Mouse (Mus musculus) embryo, embryonic 11 days (tissue): Measurements from ENCODE around the gene Knl1.
A peak's percentile ranks its signal among the peaks of the same experiment; 100 is the strongest.

Experiments
- DNase-seq: peaks from one replicate; pipeline ENCODE4 v3.0.0-alpha.2; 2015

Gene Knl1

DNA sequence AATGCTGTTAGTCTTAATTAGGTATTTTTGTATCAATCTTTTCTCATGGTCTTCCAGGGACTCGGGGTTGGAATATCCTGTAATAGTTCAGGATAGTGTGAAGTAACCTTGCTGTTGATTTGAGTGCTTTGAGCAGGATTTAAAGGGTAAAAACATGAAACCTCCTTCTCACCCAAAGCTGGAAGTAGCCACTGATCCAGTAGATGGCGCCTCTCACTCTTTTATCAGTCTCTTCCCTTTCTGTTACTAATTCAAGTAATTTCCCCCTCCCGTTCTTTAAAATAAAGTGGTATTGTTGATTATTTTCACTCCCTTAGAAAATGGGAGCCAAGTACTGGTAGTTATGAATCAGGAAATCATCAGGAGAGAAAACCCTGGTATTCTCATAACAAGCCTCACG is 6.0 kb upstream of the Knl1 start:
- peak; percentile 60 for DNase-seq

DNA sequence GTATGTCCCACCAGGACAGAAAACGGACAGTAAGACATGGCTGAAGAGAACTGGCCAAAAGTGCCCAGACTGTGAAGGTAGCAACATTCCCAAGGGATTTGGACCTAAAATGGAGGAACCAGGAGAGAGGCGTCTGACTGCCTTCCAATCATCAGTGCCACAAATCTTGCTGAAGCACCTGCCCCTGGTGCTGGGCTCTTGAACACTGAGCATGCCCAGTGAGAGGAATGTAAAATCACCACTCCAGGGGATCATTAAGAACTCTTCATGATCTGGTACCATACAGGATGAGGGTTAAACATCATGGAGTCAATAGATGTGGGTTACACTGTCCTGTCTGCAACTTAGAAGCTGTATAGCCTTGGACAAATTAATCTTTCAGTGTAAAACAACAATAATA is 1.8 kb upstream of the Knl1 start:
- DNase-seq, result no peak

DNA sequence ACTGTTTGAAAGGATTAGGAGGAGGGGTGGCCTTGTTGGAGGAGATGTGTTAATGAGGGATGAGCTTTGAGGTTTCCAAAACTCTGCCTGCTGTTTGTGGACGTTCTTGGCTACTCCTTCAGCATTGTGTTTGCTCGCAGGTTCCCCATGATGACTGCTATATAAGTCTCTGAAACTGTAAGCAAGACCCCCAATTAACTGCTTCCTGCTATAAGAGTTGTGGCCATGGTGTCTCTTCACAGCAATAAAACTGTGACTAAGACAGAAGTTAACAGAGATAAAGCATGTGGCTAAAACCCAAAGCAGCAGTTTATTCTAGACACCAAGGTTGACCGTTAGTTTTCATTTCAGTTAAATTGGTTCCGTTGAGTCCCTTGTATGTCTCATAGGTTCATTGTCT is 930 bp downstream of the Knl1 start:
- DNase-seq, result peak; percentile 22

DNA sequence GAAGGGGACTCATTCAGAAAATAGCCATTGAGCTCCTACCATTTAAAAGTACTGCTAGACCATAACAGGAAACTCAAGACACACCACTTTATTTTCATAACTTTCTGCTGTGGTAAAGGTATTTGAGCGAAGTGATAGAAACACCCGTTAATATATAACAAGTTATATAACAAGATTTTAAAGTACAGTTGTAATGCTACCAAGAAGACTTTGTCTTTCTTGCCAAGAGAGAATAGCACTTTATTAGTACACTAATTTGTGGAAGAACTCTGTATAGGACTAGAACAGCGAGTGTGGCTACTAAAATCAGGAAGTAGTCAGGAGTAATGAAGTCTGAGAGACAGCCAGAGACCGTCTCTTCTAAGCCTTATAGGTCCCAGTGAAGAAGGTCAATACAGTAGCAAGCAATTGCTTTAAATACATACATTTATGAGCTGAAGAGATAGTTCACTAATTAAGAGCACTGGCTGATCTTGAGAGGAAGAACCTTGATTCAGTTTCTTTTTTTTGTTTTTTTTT is 3.3 kb downstream of the Knl1 start:
- no peak for DNase-seq

DNA sequence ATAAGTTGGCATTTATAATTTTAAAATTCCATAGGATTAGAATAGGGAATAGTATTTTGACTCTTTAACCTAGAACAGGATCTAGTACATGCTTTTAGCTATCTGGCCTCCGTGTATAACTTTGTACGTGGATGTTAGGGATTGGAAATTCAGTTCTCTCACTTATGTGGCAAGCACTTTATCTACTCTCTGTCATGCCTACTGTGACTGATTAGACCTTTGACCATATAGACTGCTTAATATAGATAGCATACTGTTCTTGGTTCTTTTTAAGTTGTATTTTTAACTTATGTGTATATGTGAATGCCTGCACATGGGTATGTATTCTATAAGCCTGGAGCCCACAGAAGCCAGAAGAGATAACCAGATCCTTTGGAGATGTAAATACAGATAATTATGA is 13.2 kb downstream of the Knl1 start:
- no peak for DNase-seq

DNA sequence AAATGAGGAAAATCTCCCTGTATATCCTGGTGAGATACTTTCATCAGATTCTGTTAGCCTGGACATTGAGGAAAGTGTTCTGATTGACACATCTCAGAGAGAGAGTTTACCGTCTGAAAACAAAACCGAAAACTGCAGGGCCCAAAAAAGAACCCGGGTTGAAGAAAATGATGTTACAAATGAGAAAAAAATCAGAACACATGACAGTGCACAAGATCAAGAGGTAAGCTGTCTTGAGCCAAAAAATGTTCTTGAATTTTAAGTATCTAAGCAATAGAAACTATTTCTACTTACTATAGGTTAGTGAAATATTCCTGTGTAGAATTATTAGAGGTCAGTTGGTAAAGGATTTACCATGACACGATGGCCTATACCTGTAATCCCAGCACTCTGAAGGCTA is 25.5 kb downstream of the Knl1 start:
- DNase-seq, result no peak

DNA sequence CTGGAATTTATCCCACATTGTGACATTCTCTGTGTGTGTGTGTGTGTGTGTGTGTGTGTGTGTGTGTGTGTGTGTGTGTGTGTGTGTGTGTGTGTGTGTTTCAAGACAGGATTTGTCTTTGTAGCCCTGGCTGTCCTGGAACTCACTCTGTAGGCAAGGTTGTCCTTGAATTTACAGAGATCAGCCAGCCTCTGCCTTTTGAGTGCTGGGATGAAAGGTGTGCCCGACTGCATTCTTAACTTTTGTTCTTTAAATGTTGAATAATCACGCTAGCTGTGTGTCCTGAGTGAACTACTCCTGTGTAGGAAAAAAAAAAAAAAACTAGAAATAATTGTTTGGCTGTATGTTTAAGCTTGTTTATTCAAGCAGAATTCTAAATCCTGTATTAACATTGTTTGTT is 39.2 kb downstream of the Knl1 start:
- no peak for DNase-seq

DNA sequence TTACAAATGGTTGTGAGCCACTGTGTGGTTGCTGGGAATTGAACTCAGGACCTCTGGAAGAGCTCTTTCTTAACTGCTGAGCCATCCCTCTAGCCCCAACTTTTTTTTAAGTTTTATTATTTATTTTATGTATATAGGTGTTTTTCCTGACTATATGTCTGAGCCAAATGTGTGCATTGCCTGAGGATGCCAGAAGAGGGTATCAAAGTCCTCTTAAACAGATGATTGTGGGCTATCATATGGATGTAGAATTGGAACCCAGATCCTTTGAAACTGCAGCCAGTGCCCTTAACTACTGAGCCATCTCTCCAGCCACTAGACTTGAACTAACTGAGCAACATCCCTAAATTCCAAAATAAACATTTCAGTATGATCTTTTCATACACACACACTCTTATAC is 54.6 kb downstream of the Knl1 start:
- no peak for DNase-seq

DNA sequence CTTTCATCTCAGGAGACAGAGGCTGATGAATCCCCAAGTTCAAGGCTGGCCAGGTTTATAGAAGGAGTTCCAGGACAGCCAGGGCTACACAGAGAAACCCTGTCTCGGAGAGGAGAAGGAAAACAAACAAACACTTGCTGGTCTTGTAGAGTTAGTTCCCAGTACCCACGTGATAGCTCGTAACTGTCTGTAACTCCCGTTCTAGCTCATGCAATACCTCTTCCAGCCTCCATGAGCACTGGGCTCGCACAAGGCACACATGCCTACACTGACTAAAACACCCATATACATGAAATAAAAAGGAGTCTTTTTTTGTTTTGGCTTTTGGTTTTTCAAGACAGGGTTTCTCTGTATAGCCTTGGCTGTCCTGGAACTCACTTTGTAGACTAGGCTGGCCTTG is 59.7 kb downstream of the Knl1 start:
- no peak for DNase-seq

DNA sequence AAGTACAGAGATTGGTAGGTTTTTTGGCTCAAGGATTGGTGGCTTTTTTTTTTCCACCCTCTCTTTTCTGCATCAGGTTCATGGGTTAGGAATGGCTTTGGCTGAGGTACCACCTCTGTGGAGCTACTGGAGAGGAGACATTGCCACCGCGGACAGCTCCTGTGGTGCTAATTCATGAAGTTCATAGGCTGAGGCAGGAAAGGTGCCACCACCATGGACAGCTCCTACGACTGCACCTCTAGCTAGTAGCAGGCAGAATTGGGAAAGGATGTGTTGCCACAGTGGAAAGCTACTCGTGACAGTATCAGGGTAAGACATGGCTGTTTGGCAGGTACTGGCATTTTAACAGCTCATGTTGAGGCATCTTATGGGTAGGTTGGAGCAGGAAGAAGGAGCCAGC is 61.6 kb downstream of the Knl1 start:
- peak; percentile 61 for DNase-seq

DNA sequence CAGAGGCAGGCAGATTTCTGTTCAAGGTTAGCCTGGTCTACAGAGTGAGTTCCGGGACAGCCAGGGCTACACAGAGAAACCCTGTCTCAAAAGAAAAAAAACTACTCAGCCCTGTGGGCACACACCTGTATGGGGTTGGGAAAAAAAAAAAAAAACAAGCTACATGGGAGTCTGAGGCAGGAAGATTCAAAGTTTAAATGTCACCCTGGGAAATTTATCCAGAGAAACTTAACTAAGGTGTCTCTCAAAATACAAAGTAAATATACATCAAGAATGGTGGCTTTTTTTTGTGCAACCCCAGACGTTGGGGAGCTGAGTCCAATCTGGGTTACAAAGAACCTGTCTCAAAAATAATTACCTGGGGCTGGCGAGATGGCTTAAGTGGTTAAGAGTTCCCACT is 64.1 kb downstream of the Knl1 start:
- DNase-seq, result no peak

DNA sequence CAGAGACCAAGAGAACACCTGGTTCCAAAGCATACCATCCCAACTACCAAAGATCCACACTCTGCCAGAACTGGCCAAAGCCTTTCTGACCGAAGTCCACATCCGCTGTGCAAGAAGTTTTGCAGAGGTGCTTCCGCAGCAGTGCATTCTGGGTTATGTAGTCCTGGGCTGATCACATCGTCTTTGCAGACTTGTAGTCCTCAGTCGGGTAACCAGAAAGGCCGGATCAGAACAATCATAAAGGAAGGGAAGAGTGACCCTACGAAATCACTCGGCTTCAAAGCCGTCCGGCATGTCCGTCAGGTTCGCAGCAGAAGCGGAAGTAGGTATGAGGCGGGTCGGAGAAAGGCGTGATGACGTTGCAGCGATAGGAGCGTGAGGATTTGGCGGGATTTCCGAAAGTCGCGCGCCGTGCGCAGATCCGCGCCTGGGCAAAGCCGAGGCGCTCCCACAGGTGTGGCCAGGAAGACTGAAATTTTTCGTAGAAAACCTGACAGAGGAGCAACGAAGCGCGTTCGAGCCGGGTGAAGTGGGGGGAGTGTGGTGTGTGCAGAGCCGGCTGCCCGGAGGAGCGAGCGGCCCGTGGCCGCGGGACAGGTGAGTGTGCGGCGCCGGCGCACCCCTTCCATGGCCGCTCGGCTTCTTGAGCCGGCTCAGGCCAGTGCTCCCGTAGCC is 65.7 kb downstream of the Knl1 start, which contains the start of gene Rad51:
Gene Rad51 (plus strand): TSS at position 356 of the 675 bp plus-strand sequence.
- DNase-seq, result peak; percentile 94

DNA sequence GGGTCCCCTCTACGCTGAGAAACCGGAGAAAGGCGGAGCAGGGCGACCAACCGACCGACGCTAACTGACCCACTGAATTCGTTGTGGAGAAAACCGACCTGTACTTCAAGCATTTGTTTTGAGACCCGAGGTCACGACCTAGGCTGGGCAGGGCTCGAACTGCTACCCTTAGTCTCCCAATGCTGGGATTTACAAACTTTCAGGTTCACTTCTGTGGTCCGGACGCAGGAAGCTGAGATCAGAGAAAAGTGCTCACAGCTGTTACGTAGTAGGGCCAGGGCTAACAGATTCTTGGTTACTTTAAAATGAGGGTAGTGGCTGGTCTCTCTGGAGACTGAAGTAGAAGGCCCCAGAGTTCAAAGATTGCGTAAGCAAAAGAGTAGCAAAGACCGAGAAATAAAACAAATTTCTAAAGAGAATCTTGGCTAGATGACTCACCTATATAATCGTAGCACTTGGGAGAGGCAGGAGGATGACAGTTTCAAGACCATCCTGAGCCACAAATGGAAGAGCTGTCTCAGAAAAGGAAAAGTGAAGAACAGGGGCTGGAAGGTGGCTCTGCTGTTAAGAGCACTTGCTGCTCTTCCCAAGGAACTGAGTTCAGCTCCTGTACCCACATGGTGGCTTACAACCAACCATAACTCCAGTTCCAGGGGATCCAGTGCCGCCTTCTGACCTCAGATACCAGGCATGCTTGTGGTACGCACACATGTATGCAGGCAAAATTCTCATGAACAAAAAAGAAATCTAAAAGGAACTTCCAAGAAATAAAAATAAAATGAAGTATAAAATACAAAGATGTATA is 66.4 kb downstream of the Knl1 start:
- no peak for DNase-seq

DNA sequence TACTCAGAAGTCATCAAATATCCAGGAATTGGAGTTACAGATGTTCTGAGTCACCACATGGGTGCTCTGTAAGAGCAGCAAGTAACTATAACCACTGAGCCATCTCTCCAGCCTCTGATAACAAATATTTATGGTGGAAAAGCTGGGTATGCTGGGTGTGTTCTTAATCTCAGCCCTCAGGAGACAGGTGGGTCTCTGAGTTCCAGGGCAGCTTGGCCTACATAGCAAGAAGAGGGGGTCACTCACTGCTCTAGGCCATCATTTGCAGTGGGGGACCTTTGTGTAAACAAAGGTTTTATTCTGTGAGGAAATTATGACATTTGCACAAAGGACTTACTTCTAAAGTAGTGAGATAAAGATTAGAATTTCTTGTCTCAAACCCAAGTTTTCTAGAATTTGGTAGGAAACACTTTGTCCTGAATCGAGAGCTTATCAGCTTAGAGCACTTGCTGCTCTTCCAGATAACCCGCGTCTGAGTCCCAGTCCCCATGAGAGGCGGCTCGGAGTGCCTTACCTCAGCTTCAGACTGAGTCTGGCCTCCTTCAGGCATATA is 89.5 kb downstream of the Knl1 start:
- DNase-seq, result no peak

DNA sequence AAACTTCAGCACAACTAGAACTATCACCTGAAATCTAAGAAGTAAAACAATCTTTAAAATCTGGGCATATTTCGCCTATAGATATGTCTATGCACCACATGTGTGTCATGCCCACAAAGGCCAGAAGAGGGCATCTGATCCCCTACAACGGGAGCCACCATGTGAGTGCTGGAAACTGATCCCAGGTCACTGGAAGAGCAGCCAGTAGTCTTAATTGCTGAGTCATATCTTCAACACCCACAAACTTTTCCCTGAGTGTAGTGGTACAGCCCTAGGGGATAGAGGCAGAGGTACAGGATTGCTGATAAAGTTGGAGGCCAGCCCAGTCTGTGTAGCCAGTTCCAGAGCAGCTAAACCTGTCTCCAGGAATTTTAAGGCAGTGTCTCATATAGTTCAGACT is 98.3 kb downstream of the Knl1 start:
- DNase-seq, result no peak

DNA sequence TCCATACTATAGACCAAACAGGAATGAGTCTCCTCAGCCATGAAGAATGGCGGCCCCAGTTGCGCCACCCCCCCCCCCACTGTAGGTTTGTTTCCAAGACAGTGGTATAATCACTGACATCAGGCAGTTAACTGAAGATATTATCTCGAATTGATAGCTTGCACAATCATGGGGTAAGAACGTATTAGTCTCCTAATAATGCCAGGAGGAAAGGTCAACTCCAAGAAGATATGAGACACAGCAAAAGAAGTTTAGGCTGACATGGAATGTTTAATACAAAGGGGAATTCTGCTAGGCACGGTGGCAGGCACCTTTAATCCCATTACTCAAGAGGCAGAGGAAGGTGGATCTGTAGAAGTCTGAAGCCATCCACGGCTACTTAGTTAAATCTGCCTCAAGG is 99.5 kb downstream of the Knl1 start:
- no peak for DNase-seq

DNA sequence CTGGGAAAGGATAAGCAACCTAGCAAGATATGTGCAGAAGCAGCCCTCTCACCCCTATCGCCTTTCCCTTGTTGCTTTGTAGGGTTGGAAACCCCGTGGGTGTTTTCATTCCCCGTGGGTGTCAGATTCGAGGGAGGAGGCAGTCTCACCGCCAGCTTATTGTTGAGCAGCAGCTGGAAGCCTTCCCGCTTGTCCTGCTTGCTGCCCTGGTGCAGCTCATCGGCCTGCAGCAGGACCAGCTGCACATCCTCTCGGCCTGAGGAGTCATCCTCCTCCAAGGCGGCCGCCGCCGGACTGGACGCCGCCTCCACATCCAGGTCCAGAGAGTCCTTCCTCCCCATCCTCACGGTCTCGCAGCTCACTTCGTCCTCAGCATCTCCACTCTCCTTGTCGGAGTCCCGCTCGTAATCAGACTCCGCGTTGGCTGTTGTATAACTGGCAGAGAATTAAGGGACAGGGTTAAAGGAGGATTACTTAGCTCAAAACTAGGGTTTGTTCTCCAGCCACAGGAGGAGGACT is 100.3 kb downstream of the Knl1 start:
- no peak for DNase-seq

DNA sequence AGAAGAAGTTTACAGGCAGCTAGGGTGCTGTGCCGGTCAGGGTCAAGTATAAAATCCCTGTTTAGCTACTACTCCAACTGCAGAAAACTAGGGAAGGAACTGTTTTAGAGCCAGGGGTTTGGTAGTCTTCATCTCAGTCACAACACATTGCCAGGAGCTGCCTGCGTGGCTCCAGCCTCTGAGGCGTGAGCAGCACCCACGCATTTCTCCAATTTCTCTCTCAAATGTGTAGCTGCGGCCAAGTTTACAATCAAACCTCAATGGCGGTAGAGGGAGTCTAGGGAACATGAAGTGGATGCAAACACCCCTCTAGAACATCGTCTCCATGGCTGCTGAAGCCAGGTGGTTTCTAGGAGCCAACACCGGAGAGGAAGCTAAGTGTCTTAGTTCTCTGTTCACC is 100.9 kb downstream of the Knl1 start:
- DNase-seq, result no peak

DNA sequence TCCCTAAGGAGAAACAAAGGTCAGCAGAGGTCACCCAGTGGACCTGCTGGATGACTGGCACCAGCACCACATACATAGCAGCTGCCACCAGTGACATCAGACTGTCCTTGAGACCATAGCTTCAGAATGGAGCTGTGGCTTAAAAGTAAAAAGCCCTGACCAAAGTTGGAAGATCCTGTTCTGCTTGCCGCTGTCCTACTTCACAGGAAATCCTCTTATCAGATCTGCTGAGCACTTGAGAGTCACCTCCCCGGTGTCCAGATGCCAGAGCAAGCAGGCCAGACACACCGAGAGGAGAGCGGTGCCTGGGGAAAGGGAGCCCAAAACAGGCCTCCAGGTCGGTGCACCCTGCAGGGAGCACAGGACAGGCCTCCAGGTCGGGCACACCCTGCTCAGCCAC is 105.3 kb downstream of the Knl1 start:
- DNase-seq, result no peak

DNA sequence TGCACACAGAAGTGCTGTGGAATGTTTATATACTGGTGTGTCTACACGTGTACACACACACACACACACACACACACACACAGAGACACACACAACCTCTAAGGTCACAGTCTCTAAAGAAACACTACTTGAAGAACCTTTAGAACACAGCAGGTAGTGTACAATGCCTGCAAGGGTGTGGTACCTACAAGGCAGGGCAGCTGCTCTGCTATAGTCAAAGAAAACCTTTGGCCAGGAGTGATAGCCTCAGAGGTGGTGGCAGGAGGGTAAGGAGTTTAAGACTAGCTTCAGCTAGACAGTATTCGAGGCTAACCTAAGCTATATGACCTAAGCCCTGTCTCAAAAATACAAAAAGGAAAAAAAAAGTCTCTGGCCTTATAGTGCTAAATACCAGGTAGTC is 107.8 kb downstream of the Knl1 start:
- no peak for DNase-seq
